Mouse (Mus musculus): ENCODE data around the gene Sf1. TPM values are rescaled to one million over a fixed set of nuclear protein-coding genes. Genes with fewer than 3 reads are reported as not detected.

Sf1 gene
- total RNA-seq, 2 experiments from 2014 or later = 196 to 207 TPM

DNA sequence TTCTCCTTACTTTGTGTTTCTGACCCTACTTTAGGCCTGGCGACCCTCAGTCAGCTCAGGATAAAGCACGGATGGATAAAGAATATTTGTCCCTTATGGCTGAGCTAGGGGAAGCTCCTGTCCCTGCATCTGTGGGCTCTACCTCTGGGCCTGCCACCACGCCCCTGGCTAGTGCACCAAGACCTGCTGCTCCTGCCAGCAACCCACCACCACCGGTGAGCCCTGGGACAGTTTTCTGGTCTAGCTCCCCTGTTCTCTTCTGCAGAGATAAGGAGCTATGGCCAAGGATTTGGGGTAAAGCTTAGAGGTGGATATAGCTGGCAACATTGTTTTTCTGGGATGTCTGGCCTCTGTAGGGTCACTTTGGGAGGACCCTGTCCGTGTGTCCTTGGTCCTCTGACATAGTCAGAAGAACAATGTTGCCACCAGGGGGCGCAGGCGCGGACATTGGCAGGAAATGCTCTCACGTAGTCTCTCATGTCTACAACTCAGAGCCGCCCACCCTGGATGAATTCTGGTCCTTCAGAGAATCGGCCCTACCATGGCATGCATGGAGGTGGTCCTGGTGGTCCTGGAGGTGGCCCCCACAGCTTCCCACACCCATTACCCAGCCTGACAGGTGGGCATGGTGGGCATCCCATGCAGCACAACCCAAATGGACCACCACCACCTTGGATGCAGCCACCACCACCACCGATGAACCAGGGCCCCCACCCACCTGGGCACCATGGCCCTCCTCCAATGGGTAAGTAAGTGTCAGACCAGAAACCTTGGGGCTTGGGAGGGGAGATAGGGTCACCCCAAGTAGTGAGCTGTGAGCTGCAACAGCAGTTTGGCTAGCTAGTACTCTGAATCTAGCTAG is 10.3 kb downstream of the Sf1 start:
- peak; percentile 47 to 81 for DNase-seq (ENCODE audit: low spot score in 2 of 2)

DNA sequence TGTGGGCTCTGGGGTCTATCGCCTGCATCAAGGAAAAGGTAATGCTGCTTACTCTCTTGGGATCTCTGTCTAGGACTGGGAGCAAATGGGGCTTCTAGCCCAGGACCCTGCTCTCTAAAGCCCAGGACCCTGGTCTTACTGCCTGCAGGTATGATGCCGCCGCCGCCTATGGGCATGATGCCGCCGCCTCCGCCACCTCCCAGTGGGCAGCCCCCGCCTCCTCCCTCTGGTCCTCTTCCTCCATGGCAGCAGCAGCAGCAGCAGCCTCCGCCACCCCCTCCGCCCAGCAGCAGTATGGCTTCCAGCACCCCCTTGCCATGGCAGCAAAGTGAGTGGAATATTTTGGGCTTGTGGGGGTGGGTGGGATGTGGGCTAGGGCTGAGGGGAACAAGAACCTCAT is 11.1 kb downstream of the Sf1 start:
- no peak for DNase-seq (ENCODE audit: low spot score in 2 of 2)

DNA sequence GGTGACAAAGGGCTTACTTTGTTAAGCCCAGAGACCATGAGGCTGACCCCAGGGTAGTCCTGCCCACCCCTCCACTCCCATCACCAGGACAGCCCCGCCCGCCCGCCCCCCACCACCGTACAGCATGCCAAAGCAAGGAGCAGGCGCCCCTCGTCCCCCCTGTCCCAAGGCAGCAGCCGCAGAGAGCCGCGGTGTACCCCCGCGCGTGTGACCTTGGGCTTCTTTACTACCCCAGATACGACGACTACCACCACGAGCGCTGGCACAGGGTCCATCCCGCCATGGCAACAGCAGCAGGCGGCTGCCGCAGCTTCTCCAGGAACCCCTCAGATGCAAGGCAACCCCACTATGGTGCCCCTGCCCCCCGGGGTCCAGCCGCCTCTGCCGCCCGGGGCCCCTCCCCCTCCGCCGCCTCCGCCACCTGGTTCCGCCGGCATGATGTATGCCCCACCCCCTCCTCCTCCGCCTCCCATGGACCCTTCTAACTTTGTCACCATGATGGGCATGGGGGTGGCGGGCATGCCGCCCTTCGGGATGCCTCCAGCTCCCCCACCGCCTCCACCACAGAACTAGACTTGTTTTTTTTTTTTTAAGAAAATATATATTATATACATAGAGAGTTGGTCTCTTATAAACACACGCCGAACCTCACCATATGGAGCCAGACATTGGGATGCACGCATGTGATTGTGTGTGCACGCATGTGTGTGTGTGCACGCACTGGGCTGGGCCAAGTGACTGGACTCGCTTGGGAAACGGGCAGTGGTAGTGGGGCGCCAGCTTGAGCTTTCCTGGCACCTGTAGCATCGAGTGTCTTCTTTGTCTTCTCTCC is 12.1 kb downstream of the Sf1 start:
- no peak for DNase-seq (ENCODE audit: low spot score in 2 of 2)

DNA sequence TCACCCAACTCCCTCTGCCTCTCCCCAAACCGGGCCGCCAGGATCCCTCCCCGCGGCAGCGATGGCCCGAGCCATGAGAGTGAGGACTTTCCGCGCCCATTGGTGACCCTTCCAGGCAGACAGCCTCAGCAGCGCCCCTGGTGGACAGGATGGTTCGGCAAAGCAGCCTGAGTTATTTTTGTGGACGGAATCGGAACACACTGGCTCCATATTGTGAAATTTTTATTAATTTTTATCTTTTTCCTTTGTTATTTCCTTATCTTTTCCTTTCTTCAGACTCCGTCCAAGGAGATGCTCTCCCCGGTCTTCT is 12.7 kb downstream of the Sf1 start:
- DNase-seq (ENCODE audit: low spot score in 2 of 2) = peak in 1 of 2 experiments; percentile 50

DNA sequence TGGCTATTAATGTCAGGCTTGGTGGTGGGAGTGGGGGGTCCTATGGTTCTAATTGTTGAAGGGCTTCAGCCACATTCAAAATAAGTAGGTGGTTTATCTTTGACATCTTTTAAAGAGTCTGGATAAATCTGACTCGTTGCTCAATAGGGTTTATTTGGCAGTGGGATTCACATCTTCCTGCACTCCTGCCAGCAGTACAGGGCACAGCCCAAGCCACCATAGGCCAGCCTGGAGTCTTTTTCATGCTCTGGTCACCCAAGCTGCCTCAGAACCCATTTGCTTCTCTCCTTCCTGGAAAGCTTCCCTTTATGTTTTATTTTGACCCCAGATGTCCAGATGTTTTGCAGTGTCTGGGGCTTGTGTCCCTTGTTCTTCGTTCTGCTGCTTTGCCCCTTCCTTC is 13.2 kb downstream of the Sf1 start:
- DNase-seq (ENCODE audit: low spot score in 2 of 2) = no peak

DNA sequence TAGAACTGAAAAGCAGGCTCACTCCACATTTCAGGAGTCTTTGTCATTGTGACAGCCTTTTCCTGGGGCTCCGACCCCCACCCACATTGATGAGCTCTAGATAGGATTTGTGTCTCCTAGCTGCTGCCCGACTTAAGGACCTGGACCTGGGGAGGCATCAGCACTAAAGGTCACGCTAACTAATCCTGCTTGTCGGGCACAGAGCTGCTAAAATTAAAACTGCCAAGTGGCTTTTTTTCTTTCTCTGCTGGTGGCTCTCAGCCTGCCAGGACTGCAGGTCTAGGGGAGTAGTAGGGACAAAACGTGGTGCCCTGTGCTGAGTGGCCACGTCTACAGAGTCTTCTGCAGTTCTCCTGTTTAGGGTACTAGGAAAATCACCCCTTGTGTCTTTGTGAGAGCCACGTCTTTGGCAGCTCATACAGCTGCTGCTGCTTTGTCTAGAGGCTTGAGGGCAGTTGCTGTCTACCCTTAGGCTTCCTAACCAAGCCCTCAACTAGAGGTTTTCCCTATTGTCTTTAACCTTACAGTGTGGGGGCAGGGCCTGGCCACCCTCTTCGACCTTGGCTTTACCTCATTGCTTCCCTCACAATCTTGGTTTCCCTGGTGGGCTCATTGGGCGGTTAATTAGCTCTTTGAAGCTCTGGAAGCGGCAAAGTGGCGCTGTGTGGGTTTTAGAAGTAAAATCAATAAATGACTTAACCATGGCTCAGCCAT is 14.0 kb downstream of the Sf1 start:
- no peak for DNase-seq (ENCODE audit: low spot score in 2 of 2)

DNA sequence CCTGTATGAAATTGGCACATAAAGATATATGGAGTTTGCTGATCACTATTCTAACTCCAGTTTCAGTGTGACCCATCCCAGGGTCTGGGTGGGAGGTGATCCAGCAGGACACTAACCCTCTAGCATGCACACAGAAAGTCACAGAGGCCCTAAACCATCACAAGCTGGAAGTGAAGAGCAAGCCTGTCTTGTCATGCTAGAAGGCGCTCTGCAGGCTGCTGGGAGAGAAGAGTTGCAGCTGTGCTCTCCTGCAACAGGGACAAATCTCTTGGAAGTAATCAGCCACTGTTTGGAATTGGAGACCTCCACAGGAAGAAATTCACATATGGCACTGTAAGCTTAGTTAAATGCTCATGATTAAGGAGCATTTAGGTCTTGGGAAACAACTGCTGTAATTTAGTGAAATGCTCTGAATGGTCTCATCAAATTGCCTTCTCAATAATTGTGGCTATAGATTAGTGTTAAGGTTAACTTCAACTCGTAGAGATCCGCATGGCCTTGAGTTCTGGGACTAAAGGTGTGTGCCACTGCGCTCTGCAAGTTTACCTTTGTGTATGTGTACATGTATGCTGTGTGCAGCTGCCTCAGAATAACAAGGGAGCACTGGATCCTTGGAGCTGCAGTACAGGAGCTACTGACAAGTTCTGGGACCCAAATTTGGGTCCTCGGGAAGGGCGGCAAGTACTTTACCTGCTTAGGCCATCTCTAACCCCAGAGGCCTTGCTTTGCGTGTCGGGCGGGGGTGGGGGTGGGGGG is 17.1 kb downstream of the Sf1 start:
- DNase-seq (ENCODE audit: low spot score in 2 of 2) = no peak

DNA sequence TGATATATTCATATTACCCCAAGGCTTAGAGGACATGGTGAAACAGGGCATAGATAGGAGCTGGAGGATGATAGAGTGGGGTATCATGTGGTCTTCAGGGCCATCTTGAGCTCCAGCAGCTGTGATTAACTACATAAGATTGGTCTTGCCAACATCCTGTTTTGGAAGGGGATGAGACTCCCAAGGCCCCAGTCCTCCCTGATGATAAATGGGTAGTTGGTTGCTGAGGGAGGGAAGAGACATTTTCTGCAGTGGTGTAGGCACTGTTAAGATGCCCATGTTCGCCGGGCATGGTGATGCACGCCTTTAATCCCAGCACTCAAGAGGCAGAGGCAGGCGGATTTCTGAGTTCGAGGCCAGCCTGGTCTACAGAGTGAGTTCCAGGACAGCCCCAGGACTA is 17.7 kb downstream of the Sf1 start:
- no peak for DNase-seq (ENCODE audit: low spot score in 2 of 2)

DNA sequence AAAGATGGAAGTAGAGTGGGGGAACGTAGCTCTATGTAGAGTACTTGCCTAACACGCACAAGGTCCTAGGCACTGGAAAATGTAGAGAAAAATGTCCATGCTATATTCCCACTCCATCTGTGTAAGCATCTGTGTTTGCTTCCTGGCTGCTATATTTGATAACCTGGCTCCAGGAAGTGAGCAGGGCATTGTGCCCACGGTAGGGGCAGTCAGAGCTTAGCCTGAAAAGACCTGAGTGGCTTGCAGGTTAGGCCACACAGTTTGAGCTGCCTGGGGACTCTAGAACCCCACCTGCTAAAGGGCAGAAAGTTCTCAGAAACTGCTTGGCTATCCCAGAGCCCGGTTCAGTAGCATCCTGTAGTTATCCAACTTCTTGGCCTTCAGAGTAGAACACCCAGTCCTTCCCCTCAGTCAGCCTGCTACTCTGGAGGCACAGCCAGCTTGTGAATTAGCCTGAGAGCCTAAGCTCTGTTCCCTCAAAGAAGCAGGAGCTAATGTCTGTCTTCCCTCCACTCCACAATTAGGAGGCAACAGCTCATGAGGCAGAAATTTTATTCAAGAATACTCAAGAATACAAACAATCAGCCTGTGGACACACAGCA is 18.9 kb downstream of the Sf1 start:
- DNase-seq (ENCODE audit: low spot score in 2 of 2) = no peak

DNA sequence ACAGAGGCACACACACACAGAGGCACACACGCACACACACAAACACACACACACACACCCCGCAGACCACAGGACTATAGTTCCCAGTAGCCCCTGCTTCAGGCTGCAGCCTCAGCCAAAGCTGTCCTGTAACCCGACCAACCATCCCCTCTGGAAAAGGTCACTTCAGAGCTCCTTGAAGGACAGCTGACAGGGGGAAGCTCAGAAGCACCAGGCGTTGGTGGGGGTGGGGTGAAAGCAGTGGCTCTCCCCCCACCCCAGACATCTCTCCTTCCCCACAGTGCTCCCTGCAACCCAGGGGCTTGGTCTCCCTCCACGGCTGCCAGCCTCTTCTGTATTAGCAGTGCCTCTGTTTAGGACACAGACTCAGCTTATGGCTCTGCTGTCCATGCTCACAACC is 20.0 kb downstream of the Sf1 start:
- DNase-seq (ENCODE audit: low spot score in 2 of 2) = no peak

DNA sequence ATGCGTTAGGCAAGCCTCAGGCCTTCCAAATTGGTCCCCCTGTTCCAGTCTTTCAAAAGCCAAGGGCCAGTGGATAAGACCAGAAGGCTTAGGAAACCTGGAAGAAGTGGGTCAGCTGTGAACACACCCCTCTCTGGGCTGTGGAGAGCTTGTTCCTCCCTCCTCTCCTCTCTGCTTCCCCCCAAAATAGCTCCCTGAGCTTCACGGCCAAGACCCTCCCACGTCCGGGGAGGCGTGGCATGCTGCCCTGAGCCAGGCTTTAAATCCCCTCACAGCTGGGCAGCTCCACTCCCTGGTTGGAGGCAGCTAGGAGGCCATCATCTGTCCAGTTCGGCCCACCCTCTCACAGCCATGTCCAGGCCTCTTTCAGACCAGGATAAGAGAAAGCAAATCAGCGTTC is 20.6 kb downstream of the Sf1 start, which contains the start of gene Pygm:
Gene Pygm (plus strand): TSS at position 272 of the 400 bp plus-strand sequence.
- DNase-seq (ENCODE audit: low spot score in 2 of 2) = no peak

DNA sequence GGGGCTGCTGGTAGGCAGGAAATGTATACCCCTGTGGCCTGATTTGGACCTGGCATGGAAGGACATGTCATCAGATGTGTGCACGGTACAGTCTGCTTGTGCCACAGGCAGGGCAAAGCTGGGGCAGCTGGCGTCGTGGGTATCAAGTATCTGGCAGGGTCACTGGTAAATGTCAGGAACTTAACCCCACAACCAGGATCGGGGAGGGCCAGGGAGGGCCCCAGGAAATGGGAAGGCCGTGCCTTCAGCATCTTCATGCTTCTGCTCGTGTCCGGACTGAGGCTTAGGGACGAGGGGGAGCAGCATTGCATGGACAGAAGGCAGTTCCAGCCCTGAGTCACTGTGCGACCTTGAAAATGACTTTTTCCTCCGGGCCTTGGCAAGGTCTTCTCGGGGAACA is 21.5 kb downstream of the Sf1 start:
- DNase-seq (ENCODE audit: low spot score in 2 of 2) = no peak

DNA sequence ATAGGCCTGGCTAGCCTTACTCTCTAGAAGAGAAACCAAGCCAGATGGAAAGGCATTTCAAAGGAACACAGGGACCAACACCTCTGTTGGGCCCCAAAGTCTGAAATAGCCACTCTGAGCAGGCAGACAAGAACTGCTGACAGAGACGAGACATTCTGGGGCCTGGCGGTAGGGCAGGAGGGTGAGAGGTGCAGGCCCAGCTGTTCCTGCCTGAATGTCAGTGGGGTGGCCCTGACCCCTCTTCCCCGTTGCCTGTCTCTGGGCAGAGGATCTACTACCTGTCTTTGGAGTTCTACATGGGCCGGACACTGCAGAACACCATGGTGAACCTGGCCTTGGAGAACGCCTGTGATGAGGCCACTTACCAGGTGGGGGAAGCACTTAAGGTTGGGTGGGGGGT is 21.9 kb downstream of the Sf1 start:
- no peak for DNase-seq (ENCODE audit: low spot score in 2 of 2)

DNA sequence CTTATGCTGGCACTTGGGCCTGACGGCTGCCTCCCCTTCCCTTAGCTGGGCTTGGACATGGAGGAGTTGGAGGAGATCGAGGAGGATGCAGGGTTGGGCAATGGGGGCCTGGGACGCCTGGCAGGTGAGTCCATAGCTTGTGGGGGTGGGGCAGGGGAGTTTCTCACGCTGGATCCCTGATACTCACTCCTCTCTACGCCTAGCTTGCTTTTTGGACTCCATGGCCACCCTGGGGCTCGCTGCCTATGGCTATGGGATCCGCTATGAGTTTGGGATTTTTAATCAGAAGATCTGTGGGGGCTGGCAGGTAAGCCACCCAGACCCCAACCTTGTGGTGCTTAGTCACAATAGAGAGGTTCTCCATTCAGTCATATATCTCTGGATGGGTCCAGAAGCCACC is 22.3 kb downstream of the Sf1 start:
- no peak for DNase-seq (ENCODE audit: low spot score in 2 of 2)

DNA sequence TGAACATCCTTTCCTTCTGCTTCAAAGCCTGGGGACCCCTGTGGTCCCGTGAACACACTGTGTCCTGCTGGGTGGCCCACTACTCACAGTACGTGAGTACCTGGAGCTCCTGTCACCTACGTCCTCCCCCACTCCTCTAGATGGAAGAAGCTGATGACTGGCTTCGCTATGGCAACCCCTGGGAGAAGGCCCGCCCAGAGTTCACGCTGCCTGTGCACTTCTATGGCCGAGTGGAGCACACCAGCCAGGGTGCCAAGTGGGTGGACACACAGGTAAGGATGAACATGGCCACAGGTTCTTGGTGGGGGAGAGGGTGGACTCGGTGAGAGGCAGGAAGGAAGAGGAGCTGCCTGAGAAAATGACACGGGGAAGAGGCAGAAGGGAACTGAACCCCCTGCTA is 22.7 kb downstream of the Sf1 start:
- no peak for DNase-seq (ENCODE audit: low spot score in 2 of 2)

DNA sequence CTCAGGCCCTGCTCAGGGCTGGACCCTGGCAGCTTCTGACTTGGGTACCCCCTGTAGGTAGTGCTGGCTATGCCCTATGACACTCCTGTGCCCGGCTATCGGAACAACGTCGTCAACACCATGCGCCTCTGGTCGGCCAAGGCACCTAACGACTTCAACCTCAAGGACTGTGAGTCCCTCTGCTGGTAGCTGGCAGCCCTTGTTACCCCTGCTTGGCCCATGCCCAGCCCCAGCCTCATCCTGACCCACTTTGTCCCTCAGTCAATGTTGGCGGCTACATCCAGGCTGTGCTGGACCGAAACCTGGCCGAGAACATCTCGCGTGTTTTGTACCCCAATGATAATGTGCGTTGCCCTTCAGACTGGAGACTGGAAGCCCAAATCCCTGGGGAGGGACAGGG is 24.5 kb downstream of the Sf1 start:
- no peak for DNase-seq (ENCODE audit: low spot score in 2 of 2)

DNA sequence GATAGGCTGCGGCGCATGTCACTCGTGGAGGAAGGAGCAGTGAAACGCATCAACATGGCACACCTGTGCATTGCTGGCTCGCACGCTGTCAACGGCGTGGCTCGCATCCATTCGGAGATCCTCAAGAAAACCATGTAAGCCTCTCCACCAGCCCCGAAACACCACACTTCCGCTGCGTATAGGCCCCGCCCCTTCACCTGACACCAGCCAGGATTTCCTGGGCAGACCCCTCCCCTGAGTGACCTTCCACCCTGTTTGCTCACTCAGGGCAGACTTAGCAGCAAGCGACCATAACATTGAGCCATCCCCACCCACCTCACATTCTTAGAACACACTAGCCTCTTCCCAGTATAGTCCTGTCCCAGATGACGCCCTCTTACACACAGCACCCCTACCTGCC is 26.3 kb downstream of the Sf1 start:
- DNase-seq (ENCODE audit: low spot score in 2 of 2) = no peak

DNA sequence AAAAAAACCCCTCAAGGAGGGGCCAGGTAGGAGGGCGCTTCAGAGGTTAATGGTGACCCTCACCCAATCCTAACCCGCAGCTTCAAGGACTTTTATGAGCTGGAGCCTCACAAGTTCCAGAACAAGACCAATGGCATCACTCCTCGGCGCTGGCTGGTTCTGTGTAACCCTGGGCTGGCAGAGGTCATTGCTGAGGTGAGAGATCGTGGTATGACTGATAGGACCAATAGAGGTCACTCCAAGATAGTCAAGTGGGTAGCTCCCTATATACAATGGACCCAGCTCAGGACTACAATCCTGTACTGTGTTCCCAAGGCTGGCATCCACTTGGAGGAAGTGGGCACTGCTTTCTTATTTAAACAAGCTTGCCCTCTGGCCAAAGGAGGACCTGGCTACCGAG is 26.8 kb downstream of the Sf1 start:
- no peak for DNase-seq (ENCODE audit: low spot score in 2 of 2)

DNA sequence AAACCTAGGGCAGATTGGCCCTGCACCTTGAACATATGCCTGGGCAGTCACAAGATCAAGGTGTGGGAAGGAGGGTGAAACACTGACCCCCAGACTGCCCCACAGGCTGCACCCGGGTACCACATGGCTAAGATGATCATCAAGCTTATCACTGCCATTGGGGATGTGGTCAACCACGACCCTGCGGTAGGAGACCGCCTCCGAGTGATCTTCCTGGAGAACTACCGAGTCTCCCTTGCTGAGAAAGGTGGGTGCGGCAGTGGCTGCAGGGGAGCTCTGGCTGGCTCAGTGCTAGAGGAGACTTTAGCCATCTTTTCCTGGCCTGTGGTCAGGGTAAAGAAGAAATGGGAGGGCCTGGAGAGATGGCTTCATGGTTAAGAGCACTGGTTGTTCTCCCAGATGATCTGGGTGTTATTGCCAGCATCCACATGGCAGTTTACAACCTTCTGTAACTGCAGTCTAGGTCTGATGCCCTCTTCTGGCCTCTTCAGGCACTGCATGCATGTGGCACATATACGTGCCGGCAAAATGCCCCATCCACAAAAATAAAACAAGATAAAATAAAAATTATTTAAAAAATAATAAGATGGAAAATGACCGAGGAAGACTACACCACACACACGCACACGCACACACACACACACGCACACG is 29.4 kb downstream of the Sf1 start:
- DNase-seq (ENCODE audit: low spot score in 2 of 2) = no peak

DNA sequence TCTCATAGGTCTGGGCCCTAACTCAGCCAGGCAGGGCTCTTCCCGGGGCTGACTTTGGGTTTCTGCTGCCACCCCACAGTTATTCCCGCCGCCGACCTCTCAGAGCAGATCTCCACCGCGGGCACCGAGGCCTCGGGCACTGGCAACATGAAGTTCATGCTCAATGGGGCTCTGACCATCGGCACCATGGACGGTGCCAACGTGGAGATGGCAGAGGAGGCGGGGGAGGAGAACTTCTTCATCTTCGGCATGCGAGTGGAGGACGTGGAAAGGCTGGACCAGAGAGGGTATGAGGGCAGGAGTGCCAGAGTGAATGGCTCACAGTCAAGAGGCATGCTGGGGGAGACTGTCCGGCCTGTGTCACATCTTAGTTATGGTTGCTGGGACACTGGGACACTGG is 30.1 kb downstream of the Sf1 start:
- DNase-seq (ENCODE audit: low spot score in 2 of 2) = no peak

Data from layer of hippocampus, adult 18-20 months (tissue).